Mouse (Mus musculus) cerebellum, adult 2 months (tissue): ENCODE measurements around the gene Dab2ip.

ENCODE experiments used
- CTCF ChIP-seq: fragments of 200-500 bp; IDR thresholded peaks from 2 replicates; pipeline ENCODE4 v1.5.1; 2011; ENCODE audit warnings: low read depth, mild to moderate bottlenecking, control low read depth, low read length, moderate library complexity, borderline replicate concordance; ENCODE audit not compliant: insufficient read depth
- POLR2A ChIP-seq: fragments of 200-500 bp; IDR thresholded peaks from 2 replicates; pipeline ENCODE4 v1.6.1; 2011; ENCODE audit warnings: low read length, control low read depth, borderline replicate concordance; ENCODE audit not compliant: insufficient read depth

DNA sequence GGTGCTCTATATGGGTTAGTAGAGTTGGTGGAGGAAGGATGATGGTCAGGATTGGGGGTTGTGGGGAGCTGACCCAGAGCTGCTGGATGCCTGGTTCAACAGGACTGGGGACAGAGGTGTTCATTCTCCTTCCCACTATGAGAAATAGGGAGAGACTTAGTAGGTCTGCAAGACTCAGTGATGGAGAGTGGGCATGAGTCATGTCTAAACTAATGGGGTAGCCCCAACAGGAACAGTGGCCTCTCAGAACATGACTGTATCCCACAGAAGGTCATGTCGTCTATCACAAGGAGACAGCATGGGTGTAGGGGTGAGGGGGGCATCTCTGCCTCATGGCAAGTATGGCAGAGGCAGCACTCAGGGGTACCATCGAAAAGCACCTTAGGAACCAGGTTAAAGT, 81.7 kb downstream of the Dab2ip start:
- TF ChIP-seq CTCF, result no peak
- TF ChIP-seq POLR2A, result no peak
